Mouse (Mus musculus) macrophage (primary cell): Measurements from ENCODE around the gene Zfp36l2. TPM values are rescaled to one million over a fixed set of nuclear protein-coding genes. Genes with fewer than 3 reads are reported as not detected.
"Not testable (repeated sequence)": the region's sequence is repeated elsewhere in the genome, so short reads cannot be mapped to it uniquely, and the experiment has no call there.

Source experiments
- H3K27ac ChIP-seq: fragments of 350-480 bp; formaldehyde crosslinking; 2 replicates; pipeline ENCODE4 v1.9.0; 2021
- H3K36me3 ChIP-seq: fragments of 350-480 bp; formaldehyde crosslinking; 2 replicates; pipeline ENCODE4 v1.9.0; 2021; ENCODE audit errors: inconsistent target
- H3K4me3 ChIP-seq: fragments of 350-480 bp; formaldehyde crosslinking; 2 replicates; pipeline ENCODE4 v1.9.0; 2021; ENCODE audit errors: inconsistent target
- H3K79me2 ChIP-seq: fragments of 350-480 bp; formaldehyde crosslinking; 2 replicates; pipeline ENCODE4 v1.9.0; 2021; ENCODE audit errors: inconsistent target
- WGBS: methylation state at CpG from one replicate; pipeline ENCODE4 v1.1.7; 2026; ENCODE audit warnings: inconsistent platforms; ENCODE audit not compliant: missing documents; 5-methylcytosine and 5-hydroxymethylcytosine counted together
- polyA plus RNA-seq: library from polyadenylated mRNA; stranded (reverse); fragments of 250-400 nt; gene quantifications from 3 replicates; pipeline ENCODE4 v1.2.4, GENCODE M21; 2018; ENCODE audit warnings: inconsistent platforms

The Zfp36l2 gene
- polyA plus RNA-seq, 1 experiment from 2014 or later: 113 TPM

DNA sequence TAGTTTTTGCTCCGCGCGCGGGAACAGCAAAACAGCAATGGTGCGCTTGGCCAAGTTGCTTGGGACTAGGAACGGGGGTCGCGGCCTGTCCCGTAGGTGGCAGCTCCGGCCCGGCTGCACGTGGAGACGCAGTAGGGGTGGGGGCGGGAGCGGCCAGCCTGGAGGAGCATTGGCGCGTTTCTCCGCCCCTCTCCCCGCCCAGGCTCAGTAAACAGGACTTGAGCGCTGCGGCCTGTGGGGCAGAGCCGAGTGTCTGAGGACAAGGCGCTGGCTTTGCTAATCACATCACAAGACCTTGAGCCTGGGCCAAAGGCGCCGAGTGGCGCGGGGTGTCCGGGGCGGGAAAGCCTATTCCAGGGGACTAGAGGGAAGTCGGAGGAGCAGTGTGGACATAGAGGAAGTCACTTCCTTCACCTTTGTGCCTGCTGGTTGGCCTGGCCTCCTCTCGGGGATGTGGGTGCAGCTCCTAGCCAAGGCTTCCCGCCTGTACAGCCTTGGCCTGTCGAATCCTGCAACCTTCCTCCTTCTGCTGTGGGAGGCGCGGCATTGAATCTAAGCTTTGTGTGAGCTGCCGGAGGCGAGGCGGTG, 721 bp upstream of the Zfp36l2 start:
- Histone ChIP-seq H3K79me2 (peaks cover 21% of the 10 kb centered on the region), H3K36me3 (peaks cover 6% of the 10 kb centered on the region; the same call in 1 of the 2 replicates), H3K4me3 (peak overlapping the region; percentile 34), H3K27ac (peak overlapping the region; percentile 94)
- WGBS: under 1% methylated on average over 33 of the region's 38 CpGs

DNA sequence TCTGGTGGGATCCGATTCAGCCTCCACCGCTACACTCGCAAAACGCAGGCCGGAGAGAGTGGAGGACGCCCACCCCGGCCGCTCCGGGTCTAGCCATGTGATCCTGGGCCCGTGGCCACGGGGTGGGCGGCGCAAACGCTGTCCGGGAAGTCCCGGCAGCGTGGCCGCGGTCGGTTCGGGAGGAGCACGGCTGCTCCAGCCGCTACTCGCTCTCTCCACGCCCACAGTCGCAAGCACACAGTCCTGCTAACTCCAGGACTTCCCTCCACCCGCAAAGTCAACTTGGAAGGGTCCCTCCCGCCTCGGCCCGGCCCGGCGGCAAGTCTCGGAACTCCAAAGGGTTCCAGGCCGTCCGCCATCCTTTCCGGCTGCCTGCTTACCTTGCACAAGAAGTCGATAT, 483 bp downstream of the Zfp36l2 start:
- not testable (repeated sequence) for H3K36me3 ChIP-seq
- Histone ChIP-seq H3K4me3 (peak overlapping the region; percentile 48), H3K79me2 (peaks cover 32% of the 10 kb centered on the region), H3K27ac (peak overlapping the region; percentile 81)
- WGBS: 0% methylated on average over 7 of the region's 37 CpGs

DNA sequence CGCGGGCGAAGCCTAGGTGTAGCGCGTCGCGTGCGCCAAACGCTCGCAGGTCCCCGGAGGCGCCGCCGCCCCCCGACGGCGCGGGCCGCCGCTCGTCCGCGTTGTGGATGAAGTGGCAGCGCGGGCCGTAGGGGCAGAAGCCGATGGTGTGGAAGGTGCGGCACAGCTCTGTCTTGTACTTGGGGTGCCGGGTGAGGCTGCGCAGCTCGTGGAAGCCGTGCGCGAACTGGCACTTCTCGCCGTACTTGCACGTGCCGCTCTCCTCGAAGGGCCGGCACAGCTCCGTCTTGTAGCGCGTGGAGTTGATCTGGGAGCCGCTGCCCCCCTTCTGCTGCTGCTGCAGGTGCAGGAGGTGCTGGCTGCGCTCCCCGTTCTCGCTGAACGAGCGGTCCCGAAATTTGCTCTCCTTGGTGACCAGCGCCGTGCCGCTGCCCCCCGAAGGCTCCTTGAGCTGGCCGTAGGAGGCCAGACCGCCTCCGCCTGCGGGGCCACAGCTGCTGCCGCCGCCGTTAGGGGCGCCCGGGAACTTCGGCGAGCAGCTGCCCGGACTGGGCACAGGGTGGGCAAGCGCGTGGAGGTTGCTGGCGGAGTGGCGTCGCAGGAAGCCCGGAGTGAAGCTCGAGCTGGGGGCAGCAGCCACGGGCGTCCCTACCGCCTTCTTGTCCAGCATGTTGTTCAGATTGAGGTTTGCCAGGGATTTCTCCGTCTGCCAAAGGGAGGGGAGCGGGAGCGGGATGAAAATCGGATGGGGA, 1.1 kb downstream of the Zfp36l2 start:
- Histone ChIP-seq H3K79me2 (peaks cover 32% of the 10 kb centered on the region), H3K27ac (peak overlapping the region; percentile 78), H3K4me3 (peak overlapping the region; percentile 42), H3K36me3 (peaks cover 3% of the 10 kb centered on the region; the same call in 1 of the 2 replicates)
- under 1% methylated on average over 80 of the region's 80 CpGs for WGBS

DNA sequence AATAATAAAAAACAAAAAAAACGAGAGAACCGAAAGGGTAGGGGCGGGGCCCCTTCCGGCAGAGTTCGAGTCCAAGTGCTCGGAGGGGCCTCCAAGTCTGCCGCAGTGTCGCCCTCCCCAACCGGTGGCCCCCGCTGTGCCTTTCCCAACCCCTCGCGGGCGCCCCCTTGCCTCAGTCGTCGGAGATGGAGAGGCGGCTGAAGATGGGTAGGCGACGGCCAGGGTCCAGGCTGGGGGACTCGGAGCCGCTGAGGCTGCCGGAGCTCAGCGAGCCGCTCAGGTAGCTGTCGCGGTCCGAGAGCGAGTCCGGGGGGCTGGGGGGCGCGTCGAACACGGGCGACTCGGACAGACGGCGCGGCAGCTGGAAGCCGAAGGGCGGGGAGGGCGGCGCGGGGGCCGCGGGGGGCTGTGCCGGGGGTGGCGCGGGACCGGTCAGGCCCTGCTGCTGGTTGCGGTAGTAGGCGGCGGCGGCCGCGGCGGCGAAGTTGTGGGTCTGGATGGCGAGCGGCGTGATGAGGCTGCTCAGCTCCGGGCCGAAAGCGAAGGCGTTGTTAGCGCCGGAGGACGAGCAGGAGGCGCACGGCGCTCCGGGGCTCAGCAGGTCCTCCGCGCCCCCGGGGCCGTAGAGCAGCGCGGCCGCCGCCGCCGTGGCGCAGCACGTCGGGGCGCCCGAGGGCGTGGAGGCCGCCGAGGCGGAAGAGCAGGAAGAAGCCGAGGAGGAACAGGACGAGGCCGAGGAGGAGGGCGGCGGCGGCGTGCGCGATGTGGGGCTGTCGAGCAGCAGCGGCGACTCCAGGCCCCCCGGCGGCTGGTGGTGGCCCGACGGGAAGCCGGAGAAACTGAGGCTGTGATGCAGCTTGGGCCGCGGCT, 1.9 kb downstream of the Zfp36l2 start:
- Histone ChIP-seq H3K4me3 (peak overlapping the region; percentile 84), H3K36me3 (no peaks in the 10 kb centered on the region), H3K79me2 (peaks cover 32% of the 10 kb centered on the region), H3K27ac (peak overlapping the region; percentile 94)
- under 1% methylated on average over 97 of the region's 108 CpGs for WGBS

DNA sequence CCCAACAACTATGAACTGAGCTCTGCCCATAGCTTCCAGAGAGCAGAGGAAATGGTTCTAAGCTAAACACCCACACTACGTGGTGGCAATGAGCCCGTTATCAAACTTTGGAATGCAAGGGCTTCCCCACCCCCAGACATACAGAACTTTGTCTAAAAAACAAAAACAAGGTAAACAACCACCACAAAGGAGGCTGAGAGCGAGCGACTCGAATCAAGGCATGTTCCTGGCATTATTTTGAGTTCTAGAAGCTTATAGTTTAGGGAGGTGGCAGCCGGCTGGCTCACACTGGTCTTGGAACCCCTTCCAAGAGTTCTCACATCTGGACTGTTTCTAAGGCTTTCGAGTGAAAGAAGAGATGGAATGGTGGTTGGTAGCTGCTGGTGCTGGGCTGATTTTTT, 2.7 kb downstream of the Zfp36l2 start:
- 0% methylated on average over 7 of the region's 7 CpGs for WGBS
- H3K79me2 ChIP-seq: peaks cover 32% of the 10 kb centered on the region

DNA sequence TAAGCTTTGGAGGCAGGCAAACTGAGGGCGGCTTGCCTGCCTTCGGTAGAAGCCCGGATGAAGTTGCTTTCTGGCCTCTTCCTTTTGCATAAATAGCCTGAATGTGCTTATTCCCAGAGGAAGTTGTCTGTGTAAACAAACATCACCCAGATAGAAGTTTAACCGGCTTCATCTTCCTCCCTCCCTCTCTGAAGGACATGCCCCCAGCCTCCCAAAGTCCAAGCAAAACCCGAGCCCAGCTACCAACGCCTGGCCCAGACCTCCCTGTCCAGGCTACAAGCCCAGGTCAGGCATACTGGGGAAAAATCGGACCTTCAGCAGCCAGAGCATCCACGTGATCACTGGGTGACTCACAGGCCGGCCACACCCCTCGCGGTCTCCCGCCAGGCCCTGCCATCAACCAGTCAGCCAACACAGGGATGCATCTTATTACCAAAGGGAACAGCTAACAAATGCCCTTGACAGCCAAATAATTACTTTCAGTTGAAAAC, 4.4 kb downstream of the Zfp36l2 start:
- H3K4me3 ChIP-seq: peak overlapping the region; percentile 84
- no peaks in the 10 kb centered on the region for H3K36me3 ChIP-seq
- peak overlapping the region; percentile 99 for H3K27ac ChIP-seq
- H3K79me2 ChIP-seq: peaks cover 32% of the 10 kb centered on the region
- WGBS: 0% methylated on average over 12 of the region's 12 CpGs

More for the DNA sequence above, 2.7 kb downstream of the Zfp36l2 start:
- Histone ChIP-seq H3K36me3 (no peaks in the 10 kb centered on the region), H3K27ac (peak overlapping the region; percentile 94), H3K4me3 (peak overlapping the region; percentile 84)

DNA sequence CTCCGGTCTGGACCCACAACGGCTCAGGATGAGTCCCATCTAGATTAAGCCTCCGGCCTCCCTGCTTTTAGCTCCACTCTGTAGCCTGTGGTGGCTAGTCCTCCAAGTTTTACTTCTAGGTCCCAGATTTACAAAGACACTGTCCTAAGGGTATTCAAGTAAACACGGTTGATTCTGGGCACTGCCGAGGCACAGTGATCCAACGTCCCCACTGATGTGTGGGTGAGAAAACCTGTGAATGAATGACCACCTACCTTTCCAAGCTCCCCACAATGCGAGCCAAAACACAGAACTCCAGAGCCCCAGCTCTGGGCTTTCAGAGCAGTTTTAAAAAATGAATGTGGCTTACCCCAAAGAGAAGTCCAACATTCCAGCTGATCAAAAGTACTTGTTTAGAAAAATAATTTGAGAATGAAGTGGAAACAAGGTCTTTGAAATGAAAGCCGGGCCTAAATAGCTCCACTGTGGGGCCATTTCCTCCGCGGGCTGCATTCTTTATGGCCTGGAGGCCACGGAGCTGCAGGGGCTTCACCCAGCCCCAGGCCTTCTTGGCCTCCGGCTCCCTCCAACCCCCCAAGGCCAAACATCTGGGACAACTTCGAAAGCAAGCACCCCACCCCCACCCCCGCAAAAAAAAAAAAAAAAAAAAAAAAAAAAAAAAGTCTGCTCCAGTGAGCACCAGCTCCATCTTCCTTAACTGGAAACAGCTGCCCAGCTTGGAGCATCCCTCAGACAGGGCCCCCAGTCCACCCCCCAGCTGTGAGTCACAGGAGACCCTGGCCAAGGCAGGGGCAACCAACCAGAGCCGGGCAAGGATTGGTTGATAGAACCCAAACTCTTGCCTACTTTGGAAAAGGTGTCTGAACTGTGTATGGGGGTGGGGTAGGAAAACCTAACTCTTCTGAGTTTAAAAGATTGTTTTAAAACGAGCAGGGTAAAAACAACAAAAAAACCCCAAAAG, 5.2 kb downstream of the Zfp36l2 start:
- Histone ChIP-seq H3K79me2 (peaks cover 32% of the 10 kb centered on the region), H3K27ac (peak overlapping the region; percentile 99), H3K4me3 (peak overlapping the region; percentile 84), H3K36me3 (no peaks in the 10 kb centered on the region)
- 6% methylated on average over 16 of the region's 16 CpGs for WGBS

DNA sequence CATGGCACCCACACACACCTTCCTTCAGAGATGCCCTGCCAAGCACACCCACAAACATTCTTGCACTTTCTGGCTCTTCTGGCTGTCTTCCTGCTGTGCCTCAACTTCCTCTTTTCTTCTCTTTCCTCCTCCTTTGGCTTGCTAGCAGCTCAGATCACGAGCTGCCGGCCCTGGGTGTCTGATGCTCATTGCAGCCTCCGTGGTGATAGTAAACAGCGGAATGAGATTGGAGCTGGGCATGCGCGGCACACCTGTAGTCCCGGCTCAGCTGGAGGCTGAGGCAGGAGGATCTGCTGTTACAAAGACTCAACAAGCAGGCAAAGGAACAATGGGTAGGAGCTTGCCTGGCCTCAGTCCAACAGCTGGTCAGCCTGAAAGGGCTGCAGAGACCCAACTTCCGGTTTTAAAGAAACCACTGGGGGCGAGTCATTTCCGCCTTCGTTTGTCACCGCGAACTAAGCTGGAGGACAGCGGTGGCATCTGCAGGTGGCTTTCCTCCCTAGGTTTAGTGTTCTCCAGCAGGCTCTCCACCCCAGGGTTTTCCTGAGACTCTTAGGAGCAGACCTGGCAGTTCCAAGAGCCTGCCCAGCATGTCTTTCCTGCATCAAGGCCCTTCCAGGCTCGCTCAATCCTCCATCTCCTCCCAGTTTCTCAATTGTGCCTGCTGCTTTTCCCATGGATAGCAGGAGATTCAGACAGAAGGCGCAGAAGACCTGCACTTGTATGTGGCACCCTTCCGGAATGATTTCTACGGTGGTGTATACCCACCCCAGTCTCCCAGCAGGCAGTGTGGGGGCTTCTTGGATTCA, 6.0 kb downstream of the Zfp36l2 start:
- Histone ChIP-seq H3K4me3 (peak overlapping the region; percentile 84), H3K27ac (peak overlapping the region; percentile 99), H3K79me2 (peaks cover 32% of the 10 kb centered on the region), H3K36me3 (no peaks in the 10 kb centered on the region)
- WGBS: under 1% methylated on average over 18 of the region's 18 CpGs

DNA sequence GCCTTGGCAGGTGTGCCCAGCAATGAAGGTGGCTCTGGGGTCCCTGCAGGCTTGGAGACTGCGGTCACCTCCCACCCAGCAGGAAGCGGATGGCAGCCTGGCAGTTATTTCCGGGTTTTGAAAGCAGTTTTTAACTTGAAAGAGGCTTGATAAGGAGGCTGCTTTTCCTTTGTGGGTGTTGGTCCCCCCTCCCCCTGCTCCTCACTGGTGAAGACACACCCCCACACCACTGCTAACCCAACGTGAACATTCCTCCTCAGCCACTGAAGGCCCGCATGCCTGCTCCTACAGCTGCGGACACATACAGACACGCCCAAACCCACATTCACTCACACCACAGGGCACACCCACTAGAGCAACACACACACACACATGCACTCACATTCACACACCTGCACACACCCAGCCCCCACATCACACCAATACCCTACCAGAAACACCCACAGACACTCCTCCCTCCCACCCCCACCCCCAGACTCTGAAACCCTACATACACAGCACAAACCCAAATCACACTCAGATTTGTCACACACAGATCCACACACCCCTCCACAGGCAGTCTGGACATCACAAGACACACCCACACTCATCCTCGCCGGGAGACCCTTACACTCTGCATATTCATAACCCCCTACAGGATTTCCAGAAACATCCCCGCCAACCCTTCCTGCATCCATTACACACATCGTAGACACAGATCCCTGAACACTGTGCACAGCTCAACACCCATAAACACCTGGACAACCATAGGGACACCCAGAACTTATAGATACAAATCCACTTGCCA, 6.8 kb downstream of the Zfp36l2 start:
- Histone ChIP-seq H3K27ac (peak overlapping the region; percentile 99), H3K79me2 (peaks cover 29% of the 10 kb centered on the region), H3K4me3 (peak overlapping the region; percentile 84), H3K36me3 (no peaks in the 10 kb centered on the region)
- 1% methylated on average over 11 of the region's 11 CpGs for WGBS

DNA sequence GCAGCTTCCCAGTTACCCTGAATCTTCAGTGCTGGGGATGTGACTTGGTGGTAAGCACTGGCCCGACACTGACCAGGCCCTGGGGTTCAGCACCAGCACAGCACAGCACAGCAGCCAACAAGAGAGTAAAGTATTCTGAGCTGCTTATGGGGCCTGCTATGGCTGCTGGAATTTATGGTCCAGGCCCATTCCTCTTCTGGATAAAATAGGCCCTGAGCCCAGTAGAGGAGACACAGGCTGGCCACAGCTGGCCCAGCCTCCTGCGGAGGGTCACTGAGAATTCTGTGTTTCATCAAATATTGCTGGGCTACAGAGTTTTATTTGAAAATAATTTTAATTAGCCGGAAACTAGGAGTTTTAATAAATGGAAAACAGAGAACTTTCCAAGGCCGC, 7.8 kb downstream of the Zfp36l2 start:
- WGBS: 52% methylated on average over 4 of the region's 4 CpGs
- peak overlapping the region; percentile 99 for H3K27ac ChIP-seq
- H3K79me2 ChIP-seq: peaks cover 22% of the 10 kb centered on the region
- no peaks in the 10 kb centered on the region for H3K36me3 ChIP-seq
- no peak overlapping the region for H3K4me3 ChIP-seq

DNA sequence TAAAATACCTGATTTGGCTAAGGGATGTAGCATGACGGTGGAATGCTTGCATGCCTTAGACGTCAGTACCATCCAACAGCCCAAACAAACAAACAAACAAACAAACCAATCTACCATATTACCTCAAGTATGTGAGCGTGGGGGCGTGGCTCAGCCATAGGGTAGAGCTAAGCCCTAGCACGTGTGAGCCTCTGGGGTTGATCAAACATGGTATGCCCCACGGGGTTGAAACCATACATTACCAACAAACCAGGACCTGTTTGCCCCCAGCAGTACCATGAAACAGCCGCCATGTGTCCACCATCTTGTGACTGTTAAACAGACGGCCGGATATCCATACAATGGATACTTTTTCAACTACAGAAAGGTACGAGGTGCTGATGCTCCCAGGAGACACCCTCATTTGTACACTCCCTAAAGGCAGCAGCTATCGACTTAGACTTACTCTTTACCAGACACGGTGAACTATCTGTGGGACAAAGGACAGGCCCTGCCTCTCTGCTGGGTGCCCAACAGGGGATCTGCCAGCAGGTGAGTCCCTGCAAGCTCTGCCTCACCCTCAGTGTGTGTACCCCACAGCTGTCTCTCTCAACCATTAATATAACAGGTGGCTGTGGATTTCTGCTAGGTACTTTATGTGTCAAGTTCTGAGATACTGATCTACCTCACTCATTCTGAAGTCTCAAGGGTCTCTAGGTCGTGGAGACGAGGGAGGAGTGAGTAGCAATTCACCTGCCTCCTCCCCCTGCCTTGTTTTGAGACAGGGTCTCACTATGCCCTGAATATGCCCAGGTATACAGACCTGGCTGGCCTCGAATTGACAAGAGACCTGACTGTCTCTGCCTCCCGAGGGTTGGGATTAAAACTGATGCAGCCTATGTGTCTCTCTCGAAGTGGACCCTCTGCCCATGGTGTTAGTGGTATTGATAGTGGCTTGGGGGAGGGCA, 8.4 kb downstream of the Zfp36l2 start:
- Histone ChIP-seq H3K36me3 (no peaks in the 10 kb centered on the region), H3K4me3 (no peak overlapping the region), H3K27ac (0 out of 2 replicates have a peak overlapping the region, but pooled peaks have one; percentile 99), H3K79me2 (peaks cover 17% of the 10 kb centered on the region)
- 90% methylated on average over 17 of the region's 17 CpGs for WGBS
